Mouse (Mus musculus): ENCODE results near the gene Akr1c18.

DNA sequence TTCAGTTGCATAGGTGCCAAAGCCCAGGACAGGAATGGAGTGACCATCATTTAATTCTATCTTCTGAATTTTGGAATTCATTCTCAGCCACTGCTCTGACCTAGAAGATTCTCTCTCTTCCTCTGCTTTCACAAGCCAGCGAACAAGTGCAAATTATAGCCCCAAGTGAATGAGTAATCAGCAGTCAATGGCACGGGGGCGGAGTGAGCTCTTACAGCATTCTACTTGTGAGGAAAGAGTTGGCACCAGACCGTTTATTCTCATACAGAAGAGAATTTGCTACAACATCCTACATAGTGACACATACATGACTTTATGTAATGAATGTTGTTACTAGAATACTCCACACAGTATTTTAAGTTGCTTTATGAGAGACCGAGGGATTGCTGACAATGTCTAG is at the start of gene Akr1c18:
- TF ChIP-seq POLR2A (IDR thresholded peaks at IDR 0.05; ENCODE audit: low read depth, low read length): no peak
- no peak for TF ChIP-seq CTCF (IDR thresholded peaks at IDR 0.05; ENCODE audit: extremely low read depth, insufficient read depth, insufficient read length, insufficient replicate concordance)

All from spleen, adult 2 months (tissue).